Mouse (Mus musculus) kidney, adult 2 months (tissue): Measurements from ENCODE around the gene Hist1h1b.

Experiments
- CTCF ChIP-seq: fragments of 200-500 bp; conservative IDR thresholded peaks from 2 replicates; pipeline ENCODE4 v1.5.1; 2011; ENCODE audit warnings: low read depth, mild to moderate bottlenecking, control low read depth, low read length, moderate library complexity, mixed read lengths; ENCODE audit not compliant: insufficient read depth, insufficient read length
- POLR2A ChIP-seq: fragments of 200-500 bp; IDR thresholded peaks from one replicate; pipeline ENCODE4 v1.6.1; 2011; ENCODE audit warnings: low read depth, low read length, control low read depth

- TF ChIP-seq CTCF = no peak
- TF ChIP-seq POLR2A = no peak
These were observed 3.9 kb upstream of the Hist1h1b start for GRCm38 (mm10) chr13:21784311-21784710.
